Mouse (Mus musculus): Measurements from ENCODE around the gene Tmem131.

Gene Tmem131

GRCm38 (mm10) chr1:36784365-36785134 is 158.9 kb downstream of the Tmem131 start:
- peak; percentile 90 for DNase-seq (ENCODE audit: low read depth, low spot score)

- DNase-seq (ENCODE audit: low read depth, low spot score): no peak
Measured at GRCm38 (mm10) chr1:36782476-36782875, 161.0 kb downstream of the Tmem131 start.

- DNase-seq (ENCODE audit: low read depth, low spot score): no peak
Measured at GRCm38 (mm10) chr1:36780793-36781192, 162.7 kb downstream of the Tmem131 start.

GRCm38 (mm10) chr1:36772198-36772934 is 171.1 kb downstream of the Tmem131 start:
- DNase-seq (ENCODE audit: low read depth, low spot score): peak; percentile 40

GRCm38 (mm10) chr1:36770998-36771397 is 172.5 kb downstream of the Tmem131 start:
- peak; percentile 93 for DNase-seq (ENCODE audit: low read depth, low spot score)

- peak; percentile 79 for DNase-seq (ENCODE audit: low read depth, low spot score)
Measured at GRCm38 (mm10) chr1:36769951-36770350, 173.5 kb downstream of the Tmem131 start.

GRCm38 (mm10) chr1:36768786-36769185 is 174.7 kb downstream of the Tmem131 start:
- no peak for DNase-seq (ENCODE audit: low read depth, low spot score)

GRCm38 (mm10) chr1:36767321-36767720 is 176.1 kb downstream of the Tmem131 start:
- peak; percentile 65 for DNase-seq (ENCODE audit: low read depth, low spot score)

GRCm38 (mm10) chr1:36766431-36767205 is 176.8 kb downstream of the Tmem131 start:
- no peak for DNase-seq (ENCODE audit: low read depth, low spot score)

- no peak for DNase-seq (ENCODE audit: low read depth, low spot score)
Measured at GRCm38 (mm10) chr1:36761568-36761967, 181.9 kb downstream of the Tmem131 start, which contains the start of gene Zap70. Gene Zap70 (plus strand): TSS chr1:36761798.

- DNase-seq (ENCODE audit: low read depth, low spot score): no peak
Measured at GRCm38 (mm10) chr1:36761061-36761460, 182.4 kb downstream of the Tmem131 start.

- no peak for DNase-seq (ENCODE audit: low read depth, low spot score)
Measured at GRCm38 (mm10) chr1:36760401-36760800, 183.1 kb downstream of the Tmem131 start.

- peak; percentile 61 for DNase-seq (ENCODE audit: low read depth, low spot score)
Measured at GRCm38 (mm10) chr1:36759076-36759475, 184.4 kb downstream of the Tmem131 start.

GRCm38 (mm10) chr1:36758553-36758952 is 184.9 kb downstream of the Tmem131 start:
- DNase-seq (ENCODE audit: low read depth, low spot score): peak; percentile 50

- DNase-seq (ENCODE audit: low read depth, low spot score): no peak
Measured at GRCm38 (mm10) chr1:36753932-36754675, 189.4 kb downstream of the Tmem131 start.

GRCm38 (mm10) chr1:36746452-36746851 is 197.0 kb downstream of the Tmem131 start:
- DNase-seq (ENCODE audit: low read depth, low spot score): peak; percentile 69

GRCm38 (mm10) chr1:36745661-36746060 is 197.8 kb downstream of the Tmem131 start:
- peak; percentile 46 for DNase-seq (ENCODE audit: low read depth, low spot score)

GRCm38 (mm10) chr1:36744268-36744944 is 199.1 kb downstream of the Tmem131 start:
- peak; percentile 83 for DNase-seq (ENCODE audit: low read depth, low spot score)

GRCm38 (mm10) chr1:36743046-36743445 is 200.4 kb downstream of the Tmem131 start:
- no peak for DNase-seq (ENCODE audit: low read depth, low spot score)

All from ES-CJ7 (cell line).